Mouse (Mus musculus) right cerebral cortex, postnatal 10 days (tissue): Measurements from ENCODE around the gene Wnt7a.

Experiments used
- DNase-seq, 2 experiments: peaks; one replicate each; pipeline ENCODE4 v3.0.0; 2021; ENCODE audit warnings: low spot score in 2 of 2

Gene Wnt7a

GRCm38 (mm10) chr6:91384415-91384814, 26.7 kb downstream of the Wnt7a start:
- DNase-seq = peak; percentile 45 to 55

GRCm38 (mm10) chr6:91383871-91384270, 27.3 kb downstream of the Wnt7a start:
- DNase-seq = no peak

GRCm38 (mm10) chr6:91383303-91383702, 27.9 kb downstream of the Wnt7a start:
- no peak for DNase-seq

DNA sequence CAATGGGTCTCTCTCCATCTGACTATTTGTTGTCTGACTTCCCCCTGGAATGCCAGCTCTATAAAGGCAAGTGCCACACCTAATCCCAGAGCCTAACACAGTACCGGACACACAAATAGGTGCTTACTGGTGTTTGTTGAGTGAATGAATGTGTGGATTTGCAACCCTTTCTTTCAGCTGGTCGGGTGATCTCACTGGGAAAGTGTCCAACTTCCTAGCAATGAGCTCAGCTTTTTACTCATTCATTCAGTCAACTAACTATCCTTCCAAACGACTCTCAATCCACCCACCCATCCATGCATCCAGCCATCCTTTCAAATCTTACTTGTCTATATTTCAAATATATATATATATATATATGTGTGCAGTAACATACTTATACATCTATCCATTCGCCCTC, 31.3 kb downstream of the Wnt7a start:
- DNase-seq = no peak

DNA sequence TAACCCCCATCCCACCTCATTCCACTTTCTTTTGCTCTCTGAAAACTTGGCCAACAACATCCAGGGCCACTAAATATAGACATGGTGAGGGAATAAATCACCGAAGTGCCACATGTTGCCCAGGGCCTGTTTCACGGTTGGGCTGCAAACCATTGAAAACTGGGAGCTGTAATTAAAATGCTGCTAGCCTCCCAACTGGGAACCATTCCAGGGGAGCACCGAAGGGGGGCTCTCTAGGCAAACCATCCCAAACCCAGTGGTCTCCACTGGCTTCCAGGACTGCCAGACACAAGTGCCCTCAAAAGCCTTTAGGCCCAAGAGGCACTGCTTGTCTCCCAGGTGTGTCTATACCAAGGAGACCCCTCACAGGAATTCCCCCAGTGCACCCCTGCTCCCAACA, 31.9 kb downstream of the Wnt7a start:
- DNase-seq = peak; percentile 42 to 55

GRCm38 (mm10) chr6:91372977-91373376, 38.2 kb downstream of the Wnt7a start:
- DNase-seq = no peak

DNA sequence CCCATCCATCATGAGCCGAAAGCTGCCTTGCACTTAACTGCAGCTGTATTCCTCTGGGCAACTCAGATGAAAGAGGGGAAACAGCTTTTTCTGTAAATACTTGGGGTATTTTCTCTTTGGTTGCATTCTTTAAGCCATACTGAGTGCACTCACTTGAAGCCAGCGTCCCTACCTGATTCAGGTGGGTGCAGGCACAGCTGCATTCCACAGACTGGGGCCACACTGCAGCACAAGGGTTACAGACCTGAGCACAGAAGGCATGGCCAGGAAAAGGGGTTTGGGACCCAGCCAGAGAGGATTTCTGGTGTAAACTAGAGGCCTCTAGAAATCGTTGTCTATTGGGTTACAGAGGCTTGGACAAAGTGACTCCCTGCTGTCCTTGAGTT, 38.6 kb downstream of the Wnt7a start:
- no peak for DNase-seq

GRCm38 (mm10) chr6:91371912-91372585, 39.1 kb downstream of the Wnt7a start:
- DNase-seq = peak in 1 of 2 experiments; percentile 37

DNA sequence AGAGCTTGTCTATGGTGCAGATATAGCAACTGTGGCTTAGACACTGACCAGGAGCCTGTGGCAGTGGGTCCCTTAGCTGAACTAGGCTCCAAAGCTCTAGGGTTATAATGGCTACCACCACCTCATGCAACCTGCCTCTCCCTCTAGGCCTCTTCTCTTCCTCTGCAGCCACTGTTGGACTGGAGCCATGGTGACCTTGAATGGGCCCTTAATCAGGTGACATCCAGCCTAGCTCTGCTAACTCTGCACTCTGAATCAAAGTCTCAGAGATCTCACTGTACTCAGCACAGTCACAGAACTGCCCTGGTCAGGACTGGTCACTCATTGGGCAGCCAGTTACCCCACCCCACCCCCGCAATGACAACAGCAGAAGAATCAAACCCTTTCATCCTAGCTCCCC, 44.4 kb downstream of the Wnt7a start:
- DNase-seq = no peak

DNA sequence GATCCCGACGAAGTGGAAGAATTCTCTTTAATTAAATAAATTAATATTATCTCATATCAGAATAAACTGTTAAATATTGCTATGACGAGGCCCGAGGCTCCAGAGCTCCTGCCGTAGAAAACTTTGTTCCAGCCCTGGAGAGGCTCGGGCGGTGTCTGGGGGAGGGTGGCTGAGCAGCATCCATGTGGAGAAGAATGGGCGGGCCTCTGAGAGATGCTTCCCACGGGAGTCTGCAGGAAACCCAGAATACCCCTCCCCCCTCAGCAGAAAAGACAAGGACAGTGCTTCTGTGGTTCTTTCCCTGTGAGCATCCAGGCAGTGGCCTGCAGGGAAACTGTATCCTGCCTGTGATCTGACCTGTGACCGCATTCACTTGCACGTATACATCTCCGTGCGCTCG, 45.7 kb downstream of the Wnt7a start:
- DNase-seq = no peak

DNA sequence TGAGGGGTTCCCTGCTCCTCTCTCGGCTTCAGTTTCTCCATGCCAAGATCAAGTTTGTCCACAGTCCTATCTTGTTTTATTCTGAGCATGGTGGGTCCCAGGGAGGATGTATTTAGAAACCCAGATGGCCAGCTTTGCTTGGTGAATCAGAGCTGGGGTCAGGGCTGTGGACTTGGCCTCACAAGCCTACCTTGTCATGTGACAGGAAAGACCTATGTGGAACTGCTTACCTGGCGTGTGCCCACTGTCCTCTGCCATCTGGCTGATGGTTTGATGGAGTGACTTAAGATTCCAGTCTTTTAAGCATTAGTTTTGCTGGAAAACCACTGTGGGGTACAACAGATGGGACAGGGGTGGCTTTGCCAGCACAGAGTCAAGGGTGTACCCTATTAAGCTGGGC, 48.4 kb downstream of the Wnt7a start:
- no peak for DNase-seq

DNA sequence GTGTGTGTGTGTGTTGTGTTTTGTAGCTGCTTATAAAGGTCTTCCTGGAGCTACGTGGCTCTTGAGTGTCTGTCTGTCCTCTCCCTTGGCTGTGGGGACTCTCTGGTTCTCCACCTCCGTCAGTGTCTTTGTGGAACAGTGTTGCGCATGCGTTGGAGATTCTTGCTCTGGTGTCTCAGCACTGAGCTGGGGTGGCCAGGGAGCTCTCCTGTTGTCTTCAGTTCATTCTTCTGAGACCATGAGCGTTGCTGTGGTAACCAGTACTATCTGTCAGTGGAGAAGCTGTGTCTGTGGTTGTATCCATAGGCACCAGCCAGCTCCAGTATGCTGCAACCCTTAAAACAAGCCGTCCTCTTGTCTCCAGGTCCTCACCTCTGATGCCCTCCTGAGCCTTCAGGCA, 50.2 kb downstream of the Wnt7a start:
- DNase-seq = peak; percentile 44 to 59

GRCm38 (mm10) chr6:91360371-91360690, 50.8 kb downstream of the Wnt7a start:
- DNase-seq = no peak

DNA sequence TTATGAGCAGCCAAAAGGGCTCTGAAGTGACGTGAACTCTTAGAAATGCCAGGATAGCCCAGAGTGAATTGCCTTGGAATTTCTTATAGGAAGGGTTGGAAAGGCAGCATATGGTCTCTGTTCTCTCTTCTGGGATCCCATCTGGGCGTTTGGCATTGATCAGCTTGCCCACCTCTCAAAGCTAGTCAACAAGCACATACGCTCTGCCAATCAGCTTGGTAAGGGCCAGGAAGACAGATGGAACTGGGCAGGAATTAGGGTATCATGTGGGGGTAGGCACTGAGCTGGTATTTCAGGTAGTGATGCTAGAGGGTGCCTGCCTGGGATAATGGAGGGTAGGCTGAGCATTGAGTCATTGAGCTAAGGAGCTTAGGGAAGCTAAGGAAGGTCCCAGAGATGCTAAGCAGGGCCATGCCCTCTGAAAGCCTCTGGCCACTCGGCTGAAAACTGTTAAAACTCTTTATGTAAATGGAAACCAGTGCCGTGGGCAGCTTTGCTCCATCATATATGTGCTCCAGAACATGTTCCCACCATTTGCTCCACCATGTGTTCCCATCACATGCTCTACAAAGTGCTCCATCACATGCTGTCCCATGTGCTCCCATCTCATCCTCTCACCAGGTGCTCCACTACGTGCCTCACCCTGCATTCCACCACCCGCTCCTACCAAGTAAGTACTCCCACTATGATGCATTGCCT, 51.3 kb downstream of the Wnt7a start:
- DNase-seq = peak; percentile 71 to 81

GRCm38 (mm10) chr6:91358866-91359656, 52.1 kb downstream of the Wnt7a start:
- DNase-seq = no peak

DNA sequence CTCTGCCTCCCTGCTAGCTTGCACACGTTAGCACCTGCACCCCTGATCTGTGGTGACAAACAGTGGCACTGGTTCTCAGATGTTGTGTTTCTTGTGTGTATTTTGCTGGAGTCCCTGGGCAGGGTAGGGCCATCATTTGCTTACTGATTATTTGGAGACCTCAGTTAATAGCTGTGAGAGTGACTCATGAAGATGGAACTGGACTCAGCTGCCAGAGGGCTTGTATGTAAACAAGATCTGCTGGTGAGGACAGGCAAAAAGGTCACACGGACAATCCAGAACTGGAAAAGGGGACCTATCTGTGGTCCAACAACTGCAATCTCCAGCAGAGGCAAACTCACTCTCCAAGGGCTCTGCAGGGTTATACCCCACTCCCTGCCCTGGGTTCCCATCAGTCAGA, 52.8 kb downstream of the Wnt7a start:
- DNase-seq = no peak

GRCm38 (mm10) chr6:91357238-91357876, 53.8 kb downstream of the Wnt7a start:
- no peak for DNase-seq

DNA sequence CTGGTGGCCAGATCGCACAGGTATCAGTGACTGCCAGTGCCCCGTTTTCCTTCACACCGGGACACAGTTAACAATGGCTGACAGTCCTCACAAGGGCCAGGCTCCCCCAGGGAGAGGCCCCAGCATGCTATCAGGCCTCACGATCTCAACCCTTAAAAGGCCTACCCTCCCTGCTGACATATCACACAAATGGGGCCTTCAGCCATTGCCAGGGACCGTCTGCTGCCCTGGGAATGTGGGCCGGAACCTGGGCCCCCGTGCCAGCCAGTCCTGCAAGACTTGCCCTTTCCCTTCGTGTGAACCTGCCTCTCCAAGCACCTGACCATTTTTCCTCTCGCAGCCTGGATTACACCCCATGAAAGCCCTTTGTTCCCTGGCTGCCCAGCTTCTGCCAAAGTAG, 61.5 kb downstream of the Wnt7a start:
- DNase-seq = no peak

GRCm38 (mm10) chr6:91347721-91348120, 63.4 kb downstream of the Wnt7a start:
- DNase-seq = peak; percentile 76 to 86

- DNase-seq = peak in 1 of 2 experiments; percentile 69
These were observed 64.3 kb downstream of the Wnt7a start for GRCm38 (mm10) chr6:91346906-91347156.

GRCm38 (mm10) chr6:91346071-91346905, 64.9 kb downstream of the Wnt7a start:
- DNase-seq = peak; percentile 76 to 79

DNA sequence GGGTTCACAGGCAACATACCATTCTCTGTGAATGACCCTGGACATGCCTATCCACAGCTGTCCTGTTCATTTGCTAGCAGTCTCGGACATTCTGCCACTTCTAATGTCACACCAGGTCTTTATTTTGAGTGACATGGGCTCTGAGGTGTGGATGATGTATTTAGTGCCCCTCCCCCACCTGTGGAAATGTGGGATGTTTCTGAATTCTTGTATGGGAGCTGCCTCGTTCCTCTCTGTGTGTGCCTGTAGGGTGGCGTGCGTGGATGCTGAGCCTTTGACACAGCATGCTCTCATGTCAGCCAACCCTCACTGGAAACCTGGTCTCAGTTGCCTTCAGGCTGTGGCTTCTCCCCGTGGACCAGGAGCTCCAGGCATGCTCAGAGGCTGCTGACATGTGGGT, 66.1 kb downstream of the Wnt7a start:
- DNase-seq = no peak
